Mouse (Mus musculus) small intestine, adult 2 months (tissue): ENCODE results near the gene Rpl9.

Source experiments
- CTCF ChIP-seq: fragments of 200-500 bp; IDR thresholded peaks from 2 replicates; pipeline ENCODE4 v1.5.1; 2012; ENCODE audit warnings: low read depth, mild to moderate bottlenecking, control low read depth, inconsistent platforms, low read length, moderate library complexity, mixed read lengths; ENCODE audit not compliant: insufficient replicate concordance, insufficient read length; ENCODE audit errors: extremely low read depth
- POLR2A ChIP-seq: fragments of 200-500 bp; IDR thresholded peaks from 2 replicates; pipeline ENCODE4 v1.6.1; 2012; ENCODE audit warnings: low read depth, mild to moderate bottlenecking, control low read depth, inconsistent platforms, low read length, moderate library complexity

GRCm38 (mm10) chr5:65374746-65375145 lies 16.5 kb downstream of the Rpl9 start:
- TF ChIP-seq CTCF (no peak), POLR2A (no peak)
